Mouse (Mus musculus) testis, adult 2 months (tissue): ENCODE data around the gene Stard13.

Source experiments
- CTCF ChIP-seq: fragments of 200-500 bp; IDR thresholded peaks from 2 replicates; pipeline ENCODE4 v1.5.1; 2012; ENCODE audit warnings: low read depth, mild to moderate bottlenecking, inconsistent platforms, low read length, moderate library complexity; ENCODE audit not compliant: control insufficient read depth, insufficient read depth, insufficient replicate concordance
- POLR2A ChIP-seq: fragments of 200-500 bp; IDR thresholded peaks from 2 replicates; pipeline ENCODE4 v1.6.1; 2012; ENCODE audit warnings: low read depth, mild to moderate bottlenecking, inconsistent platforms, low read length, moderate library complexity; ENCODE audit not compliant: control insufficient read depth

DNA sequence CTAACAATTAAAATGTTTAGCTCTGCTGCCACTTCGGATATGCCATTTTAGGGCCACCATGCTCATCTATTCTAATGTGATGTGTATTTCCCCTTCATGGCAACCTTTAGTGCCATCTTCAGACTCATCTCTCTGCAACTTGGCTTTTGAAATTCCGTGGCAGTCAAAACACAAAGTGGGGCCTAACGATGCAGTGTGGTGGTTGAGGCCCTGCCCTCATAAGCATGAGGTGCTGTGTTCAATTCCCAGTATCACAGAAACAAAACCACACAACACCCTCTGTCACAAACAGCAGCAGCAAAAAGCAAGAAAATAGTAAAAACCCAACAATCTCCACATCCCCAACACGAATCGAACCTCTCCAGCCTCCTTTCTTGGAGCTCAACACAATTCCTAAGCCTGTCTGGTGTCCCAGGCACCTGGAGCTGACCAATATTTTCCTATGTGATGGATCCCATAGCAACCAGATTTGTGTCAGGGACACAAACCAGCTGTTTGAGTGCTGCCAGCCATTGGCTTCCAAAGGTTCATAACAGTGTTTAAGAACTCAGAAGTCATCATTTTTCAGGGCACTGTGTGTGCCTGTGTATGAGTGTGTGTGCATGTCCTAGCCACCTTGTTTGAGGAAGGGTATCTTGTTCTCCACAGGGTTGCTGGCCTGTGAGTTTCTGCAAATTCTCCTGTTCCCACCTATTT lies 117.3 kb downstream of the Stard13 start:
- TF ChIP-seq CTCF: no peak
- TF ChIP-seq POLR2A: no peak
